ENCODE assay signal across 8 mouse cellular contexts in the genomic region with DNA sequence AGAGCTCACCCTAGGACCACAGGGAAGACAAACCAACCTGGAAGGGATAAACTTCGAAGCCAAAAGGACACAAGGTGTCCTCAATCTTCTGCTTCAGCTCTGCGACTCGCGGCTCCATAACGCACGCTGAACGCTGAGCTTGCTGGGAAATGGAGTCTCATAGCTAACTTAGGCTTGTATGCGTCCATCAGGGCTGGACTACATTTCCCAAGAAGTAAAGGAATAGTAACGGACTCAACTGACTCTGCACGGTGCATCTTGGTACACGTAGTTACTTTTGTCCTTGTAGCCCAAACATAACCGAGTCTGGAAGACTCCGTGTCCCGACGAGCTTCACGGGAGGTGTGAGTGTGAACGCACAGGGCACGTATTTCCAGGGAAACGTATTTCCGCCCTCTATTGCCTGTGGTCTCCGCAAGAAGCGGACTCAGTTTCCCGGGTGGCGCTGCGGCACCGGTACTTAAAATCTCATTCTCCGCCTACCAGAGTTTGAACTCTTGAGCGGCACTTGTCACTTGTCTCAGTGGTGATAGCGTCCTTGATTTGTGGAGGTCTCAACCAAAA. TPM values are rescaled to one million over a fixed set of nuclear protein-coding genes. Genes with fewer than 3 reads are reported as not detected.
DNase-seq lines count a peak whose midpoint lies in the region; ATAC-seq lines count a peak whose summit lies in the region.

TSS of gene Mmachc (minus strand) at position 206 of the 564 bp plus-strand sequence.
TSS of gene Ccdc163 (plus strand) at position 309 of the 564 bp plus-strand sequence.

- H3K27ac ChIP-seq in forebrain, embryonic 14.5 days (ENCODE audit: low read depth, low read length), result no peak within 1 kb of the TSS
- peak within 1 kb of the TSS; percentile 78 for H3K27ac ChIP-seq in neural tube, embryonic 15.5 days (replicated peaks)

- H3K4me1 ChIP-seq in forebrain, embryonic 14.5 days (ENCODE audit: control insufficient read depth, insufficient read depth, low read length), result peaks cover 12% of the 10 kb centered on the region
- H3K4me1 ChIP-seq in neural tube, embryonic 15.5 days, result peaks cover 13% of the 10 kb centered on the region

- H3K4me2 ChIP-seq in forebrain, embryonic 14.5 days (ENCODE audit: low read length), result peak within 1 kb of the TSS; percentile 85
- H3K4me2 ChIP-seq in neural tube, embryonic 15.5 days, result peak within 1 kb of the TSS; percentile 66

- no peaks in the 10 kb centered on the region for H3K9me3 ChIP-seq in forebrain, embryonic 14.5 days (replicated peaks; ENCODE audit: control insufficient read depth, low read length)
- no peaks in the 10 kb centered on the region for H3K9me3 ChIP-seq in neural tube, embryonic 15.5 days (replicated peaks)

- intact Hi-C loops in heart, postnatal 14 days (cut with DNase I), result no loop called here

- no peaks in the 10 kb centered on the region for H3K27me3 ChIP-seq in forebrain, embryonic 14.5 days (replicated peaks; ENCODE audit: control insufficient read depth, insufficient read depth, low read length)
- H3K27me3 ChIP-seq in neural tube, embryonic 15.5 days (replicated peaks), result no peaks in the 10 kb centered on the region

- H3K9ac ChIP-seq in forebrain, embryonic 14.5 days (ENCODE audit: low read length), result peak within 1 kb of the TSS; percentile 66
- H3K9ac ChIP-seq in neural tube, embryonic 15.5 days (replicated peaks), result peak within 1 kb of the TSS; percentile 72

- under 1% methylated on average over 29 of the region's 29 CpGs for WGBS in forebrain, embryonic 14.5 days
- WGBS in neural tube, embryonic 15.5 days, result under 1% methylated on average over 29 of the region's 29 CpGs

- DNase-seq in ES-CJ7 (ENCODE audit: low read depth, low spot score), result peak; percentile 100
- DNase-seq in cerebellum, adult 11 months, result peak; percentile 88
- peak; percentile 100 for DNase-seq in forebrain, embryonic 14.5 days (ENCODE audit: low spot score)
- DNase-seq in heart, postnatal 14 days, result peak; percentile 84 to 86
- peak; percentile 96 for DNase-seq in layer of hippocampus, adult 11-12 months (ENCODE audit: low spot score)
- DNase-seq in lung, adult 18-20 months, result peak; percentile 96 to 97
- DNase-seq in testis, postnatal 14 days (ENCODE audit: low spot score), result peak; percentile 94

- peak within 1 kb of the TSS; percentile 54 for H3K4me3 ChIP-seq in forebrain, embryonic 14.5 days (ENCODE audit: low read depth, low read length)
- H3K4me3 ChIP-seq in neural tube, embryonic 15.5 days (replicated peaks), result peak within 1 kb of the TSS; percentile 72

- H3K36me3 ChIP-seq in forebrain, embryonic 14.5 days (ENCODE audit: control insufficient read depth, insufficient read depth, low read length), result peaks cover 2% of the 10 kb centered on the region; the same call in 1 of the 2 replicates
- no peaks in the 10 kb centered on the region for H3K36me3 ChIP-seq in neural tube, embryonic 15.5 days

- peak; percentile 99 for ATAC-seq in forebrain, embryonic 14.5 days
- peak; percentile 98 for ATAC-seq in neural tube, embryonic 15.5 days (ENCODE audit: low FRiP score)

RNA-seq across cellular contexts. Expression of gene Mmachc, which starts in this region (rescaled TPM):
- polyA plus RNA-seq in forebrain, embryonic 14.5 days (2014; fragmentation: Nextera tagmentation; extraction: Ambion mirVana), result 13.2 and 15.2 TPM in 2 replicates
- total RNA-seq in heart, postnatal 14 days (2021), result 10 to 100 TPM; 39.9 to 42.3 TPM
- 20.0 and 22.7 TPM in 2 replicates for polyA plus RNA-seq in neural tube, embryonic 15.5 days (2015; fragmentation: Nextera tagmentation; extraction: Ambion mirVana)

RNA-seq across cellular contexts. Expression of gene Ccdc163, which starts in this region (rescaled TPM):
- 14.6 and 16.9 TPM in 2 replicates for polyA plus RNA-seq in forebrain, embryonic 14.5 days (2014; fragmentation: Nextera tagmentation; extraction: Ambion mirVana)
- 1 to 10 TPM; 6.8 to 9.3 TPM for total RNA-seq in heart, postnatal 14 days (2021)
- polyA plus RNA-seq in neural tube, embryonic 15.5 days (2015; fragmentation: Nextera tagmentation; extraction: Ambion mirVana), result 9.7 and 11.3 TPM in 2 replicates
